Mouse (Mus musculus) frontal cortex, adult (tissue): Measurements from ENCODE around the gene Cog3.

Source experiments
- ATAC-seq: cut with Nextera tagmentation; 2 replicates; pipeline ENCODE4 v1.9.2; 2017; ENCODE audit warnings: mild to moderate bottlenecking, moderate library complexity, mixed read lengths; ENCODE audit not compliant: low TSS enrichment

Gene Cog3

GRCm38 (mm10) chr14:75761028-75761805 lies 6.9 kb upstream of the Cog3 start:
- ATAC-seq, result peak; percentile 87

- no peak for ATAC-seq
Observed at GRCm38 (mm10) chr14:75758401-75758800, 4.1 kb upstream of the Cog3 start.

DNA sequence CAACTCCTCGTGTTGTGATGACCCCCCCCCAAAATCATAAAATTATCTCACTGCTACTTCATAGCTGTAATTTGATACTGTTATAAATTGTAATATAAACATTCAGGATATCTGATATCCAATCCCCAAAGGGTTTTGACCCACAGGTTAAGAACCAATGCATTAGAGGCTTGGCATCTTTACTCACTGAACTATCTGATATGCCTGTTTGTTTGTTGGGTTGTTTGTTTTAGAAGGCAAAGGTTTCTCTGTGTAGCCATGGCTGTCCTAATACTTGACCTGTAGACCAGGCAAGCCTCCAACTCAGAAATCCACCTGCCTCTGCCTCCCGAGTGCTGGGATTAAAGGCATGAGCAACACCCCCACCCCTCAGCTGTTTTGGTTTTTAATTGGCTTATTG lies 3.5 kb upstream of the Cog3 start:
- ATAC-seq, result no peak

- ATAC-seq, result no peak
Observed at GRCm38 (mm10) chr14:75756971-75757370, 2.7 kb upstream of the Cog3 start.

- ATAC-seq, result no peak
Observed at GRCm38 (mm10) chr14:75753206-75753605, 1.1 kb downstream of the Cog3 start.

DNA sequence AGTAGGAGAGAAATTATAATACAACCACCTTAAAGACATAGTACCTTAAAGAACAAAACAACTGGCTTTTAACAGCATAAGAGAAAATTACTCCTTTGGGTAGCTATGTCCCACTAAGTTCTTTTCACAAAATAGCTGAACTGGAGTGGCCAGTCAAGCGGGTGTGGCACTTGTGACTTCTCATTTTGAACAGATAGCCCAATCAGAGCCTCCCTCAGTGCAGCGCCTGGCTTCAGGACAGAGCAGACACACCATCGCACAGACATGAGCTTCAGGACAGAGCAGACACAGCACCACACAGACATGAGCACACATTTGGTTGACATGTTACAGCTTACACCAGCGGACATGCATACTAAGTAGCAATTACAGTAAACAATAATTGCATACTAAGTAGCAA lies 3.3 kb downstream of the Cog3 start:
- no peak for ATAC-seq

- no peak for ATAC-seq
Observed at GRCm38 (mm10) chr14:75749123-75749522, 5.2 kb downstream of the Cog3 start.

- ATAC-seq, result peak; percentile 70
Observed at GRCm38 (mm10) chr14:75747960-75748359, 6.4 kb downstream of the Cog3 start.

DNA sequence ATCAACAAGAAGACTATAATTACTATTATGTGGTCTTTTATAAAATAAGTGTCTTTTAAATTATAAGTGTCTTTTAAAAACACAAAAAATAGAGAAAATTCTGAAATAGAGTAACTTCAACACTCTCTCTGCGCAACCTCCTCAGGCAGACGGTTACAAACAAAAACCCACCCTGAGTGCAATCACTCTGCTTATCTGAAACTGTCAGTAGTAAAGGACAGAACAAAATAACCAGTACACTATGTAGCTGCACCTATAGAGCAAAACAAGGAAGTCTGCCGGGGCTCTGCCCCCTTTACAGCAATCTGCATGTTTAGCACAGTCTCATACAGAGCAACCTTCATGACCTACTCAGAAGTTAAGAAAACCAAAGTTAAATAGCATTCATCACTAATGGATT lies 12.4 kb downstream of the Cog3 start:
- no peak for ATAC-seq

- ATAC-seq, result no peak
Observed at GRCm38 (mm10) chr14:75735597-75735996, 18.7 kb downstream of the Cog3 start.

GRCm38 (mm10) chr14:75732631-75733030 lies 21.7 kb downstream of the Cog3 start:
- no peak for ATAC-seq

DNA sequence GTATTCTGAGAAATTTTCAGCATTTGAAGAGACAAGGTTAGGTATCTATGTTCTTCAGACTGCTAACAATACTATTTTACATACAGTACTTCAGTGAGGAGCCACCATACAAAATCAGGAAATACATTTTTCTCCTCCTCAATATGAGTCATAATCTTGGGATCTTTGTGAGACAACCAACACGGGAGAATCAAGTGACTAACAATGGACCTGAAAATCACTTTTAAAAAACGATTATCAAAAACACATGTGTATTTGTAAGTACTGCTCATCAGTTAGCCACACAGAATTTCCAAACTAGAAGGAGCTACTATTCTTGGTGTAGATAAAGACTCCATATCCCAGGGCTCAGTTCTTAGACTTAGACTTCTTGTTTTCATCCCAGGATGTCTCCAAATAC lies 23.0 kb downstream of the Cog3 start:
- no peak for ATAC-seq

DNA sequence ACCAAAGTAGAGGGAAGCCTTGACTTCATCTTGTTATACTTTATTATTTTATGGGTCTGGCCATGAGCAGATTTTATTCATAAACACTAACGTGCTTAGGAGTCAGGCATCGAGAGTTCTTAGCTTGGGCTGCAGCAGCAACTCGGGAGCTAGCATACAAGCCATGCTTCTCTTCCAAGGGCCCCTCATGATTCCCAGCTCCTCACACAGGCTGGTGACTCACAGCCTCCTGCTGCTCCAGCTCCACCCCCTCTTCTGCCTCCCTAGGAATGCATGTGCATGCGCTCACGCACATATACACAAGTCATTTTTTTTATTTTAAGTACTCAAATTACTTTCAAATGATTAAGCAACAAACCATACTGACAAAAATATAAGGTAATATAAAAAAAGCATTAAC lies 26.2 kb downstream of the Cog3 start:
- no peak for ATAC-seq

GRCm38 (mm10) chr14:75727046-75727445 lies 27.3 kb downstream of the Cog3 start:
- ATAC-seq, result peak; percentile 90

- no peak for ATAC-seq
Observed at GRCm38 (mm10) chr14:75722816-75723215, 31.5 kb downstream of the Cog3 start.

DNA sequence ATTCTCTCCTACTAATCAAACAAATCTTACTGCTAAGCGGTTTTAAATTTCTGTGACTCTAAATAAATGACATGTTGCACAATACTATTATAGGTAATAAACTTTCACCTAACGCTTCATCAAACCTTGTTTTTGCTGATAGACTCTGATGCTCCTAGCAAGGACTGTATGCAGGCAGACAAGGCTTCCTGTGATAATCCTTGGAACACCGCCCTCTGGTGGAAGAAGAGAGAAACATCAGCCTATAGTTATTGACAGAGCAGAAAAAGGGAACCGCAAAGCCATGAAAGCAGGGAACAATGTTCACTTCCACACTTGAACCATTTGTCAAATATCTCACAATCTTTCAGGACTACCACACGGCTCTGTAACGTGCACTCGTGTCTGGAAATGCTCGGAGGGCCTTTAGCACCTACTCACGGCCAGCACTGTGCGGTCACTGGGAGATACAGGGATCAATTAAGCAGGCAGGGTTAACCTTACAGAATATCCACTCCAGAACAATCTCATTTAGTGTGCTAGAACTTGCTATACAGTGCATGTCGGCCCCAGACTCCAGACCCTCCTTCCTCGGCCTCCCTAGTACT lies 32.2 kb downstream of the Cog3 start:
- peak; percentile 89 for ATAC-seq

DNA sequence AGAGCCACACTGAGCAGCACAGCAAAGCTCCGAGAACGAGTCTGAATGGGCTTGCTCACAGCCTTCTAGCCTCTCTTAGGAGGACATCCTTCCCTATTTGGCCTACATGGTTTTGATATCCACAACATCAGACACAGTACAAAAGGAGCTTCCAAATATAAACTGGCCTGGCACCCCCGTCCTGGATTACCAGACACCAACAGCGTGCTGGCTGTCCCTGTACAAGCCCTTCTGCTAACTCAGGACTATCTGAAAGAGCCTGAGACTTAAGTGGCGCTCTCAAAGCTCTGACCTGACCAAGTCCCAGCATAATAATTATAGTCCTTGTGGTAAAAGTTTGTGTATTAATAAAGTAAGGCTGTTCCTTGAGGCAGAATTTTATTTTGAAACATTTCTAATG lies 34.2 kb downstream of the Cog3 start:
- ATAC-seq, result no peak

GRCm38 (mm10) chr14:75716410-75716809 lies 37.9 kb downstream of the Cog3 start:
- no peak for ATAC-seq

DNA sequence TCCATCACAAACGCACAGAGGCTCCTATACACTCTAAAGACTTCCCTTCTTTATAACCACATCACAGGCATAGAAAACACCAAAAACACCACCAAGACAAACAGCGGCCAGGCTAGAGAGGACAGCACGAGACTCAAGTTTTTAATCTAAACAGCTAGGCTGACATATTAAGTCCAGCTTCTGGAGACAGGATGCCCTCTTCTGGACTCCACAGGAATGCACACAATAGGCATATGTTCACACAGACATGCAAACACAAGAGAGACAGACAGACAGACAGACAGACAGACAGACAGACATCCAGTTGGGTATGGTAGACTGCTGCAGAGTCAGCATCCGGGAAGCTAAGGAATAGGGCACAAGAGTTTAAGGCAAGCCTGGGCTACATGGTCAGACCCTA lies 40.7 kb downstream of the Cog3 start:
- ATAC-seq, result no peak

DNA sequence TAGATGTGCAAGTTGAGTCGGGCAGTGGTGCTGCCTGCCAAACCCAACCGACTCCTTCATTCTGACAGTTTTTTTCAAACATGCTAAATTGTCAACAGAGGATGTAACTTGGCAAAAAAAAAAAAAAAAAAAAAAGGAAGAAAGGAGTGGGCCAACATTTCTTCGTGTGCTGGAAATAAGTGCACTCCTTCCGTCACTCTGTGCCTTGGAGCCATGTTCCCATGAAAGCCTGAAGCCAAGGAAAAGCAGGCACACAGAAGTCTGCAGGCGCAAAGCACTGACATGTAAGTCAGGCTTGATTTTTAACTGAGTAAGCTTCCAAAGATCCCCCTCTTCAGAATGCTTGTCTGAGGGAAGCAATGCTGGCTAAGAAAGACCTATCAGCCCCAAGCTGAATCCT lies 41.6 kb downstream of the Cog3 start:
- ATAC-seq, result peak; percentile 87

GRCm38 (mm10) chr14:75711731-75712130 lies 42.6 kb downstream of the Cog3 start:
- no peak for ATAC-seq

GRCm38 (mm10) chr14:75708986-75709385 lies 45.3 kb downstream of the Cog3 start:
- ATAC-seq, result no peak

GRCm38 (mm10) chr14:75707771-75708170 lies 46.5 kb downstream of the Cog3 start:
- ATAC-seq, result no peak

DNA sequence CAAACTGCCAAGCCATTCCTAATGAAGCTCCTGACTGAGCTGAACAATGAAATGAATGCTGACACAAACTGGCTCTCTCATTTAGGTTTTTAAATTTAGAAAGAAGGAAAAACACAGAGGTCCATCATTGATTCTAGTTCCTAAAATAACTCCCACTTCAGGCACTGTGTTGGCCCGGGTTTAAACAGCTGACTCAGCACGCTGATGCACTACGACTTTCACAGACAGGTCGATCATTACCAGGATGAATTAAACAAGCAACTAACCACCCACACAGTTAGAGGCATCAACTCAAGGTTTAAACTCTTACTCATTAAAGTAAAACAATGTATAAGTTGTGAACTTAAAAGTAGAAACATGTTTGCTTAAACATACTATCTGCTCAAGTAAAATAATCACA lies 47.7 kb downstream of the Cog3 start:
- ATAC-seq, result no peak
